Mouse (Mus musculus) liver, postnatal 0 days (tissue): Measurements from ENCODE around the gene Spp1.
"Not testable (repeated sequence)": the region's sequence is repeated elsewhere in the genome, so short reads cannot be mapped to it uniquely, and the experiment has no call there.

Experiments used
- CTCF ChIP-seq: sonication (generic); IDR thresholded peaks from 2 replicates; pipeline ENCODE4 v1.5.1; 2016; ENCODE audit warnings: antibody characterized with exemption, low read depth
- EP300 ChIP-seq: IDR thresholded peaks from 2 replicates; pipeline ENCODE4 v1.6.1; 2016; ENCODE audit warnings: antibody characterized with exemption, low read depth, mild to moderate bottlenecking

GRCm38 (mm10) chr5:104448346-104448745 is 13.4 kb downstream of the Spp1 start:
- not testable (repeated sequence) for TF ChIP-seq EP300, CTCF
